Mouse (Mus musculus) adrenal gland, postnatal 25 days (tissue): ENCODE data around the gene Ttc6. TPM values are rescaled to one million over a fixed set of nuclear protein-coding genes. Genes with fewer than 3 reads are reported as not detected.

Experiments used
- DNase-seq: peaks from one replicate; pipeline ENCODE4 v3.0.0; 2021; ENCODE audit warnings: mixed read lengths
- total RNA-seq: library from RNA; stranded (reverse); gene quantifications from 2 replicates; pipeline ENCODE4 v1.2.3, GENCODE M21; 2021

Ttc6 gene
- total RNA-seq, 1 experiment from 2014 or later, result not detected

GRCm38 (mm10) chr12:57662986-57663674 is 99.2 kb downstream of the Ttc6 start:
- no peak for DNase-seq

GRCm38 (mm10) chr12:57672414-57672813 is 108.5 kb downstream of the Ttc6 start:
- DNase-seq, result no peak

GRCm38 (mm10) chr12:57684967-57685423 is 121.1 kb downstream of the Ttc6 start:
- DNase-seq, result no peak

- DNase-seq, result no peak
Measured at GRCm38 (mm10) chr12:57709966-57710365, 146.1 kb downstream of the Ttc6 start.

GRCm38 (mm10) chr12:57764720-57765119 is 200.8 kb downstream of the Ttc6 start:
- DNase-seq, result no peak

- no peak for DNase-seq
Measured at GRCm38 (mm10) chr12:57776290-57776997, 212.5 kb downstream of the Ttc6 start.

DNA sequence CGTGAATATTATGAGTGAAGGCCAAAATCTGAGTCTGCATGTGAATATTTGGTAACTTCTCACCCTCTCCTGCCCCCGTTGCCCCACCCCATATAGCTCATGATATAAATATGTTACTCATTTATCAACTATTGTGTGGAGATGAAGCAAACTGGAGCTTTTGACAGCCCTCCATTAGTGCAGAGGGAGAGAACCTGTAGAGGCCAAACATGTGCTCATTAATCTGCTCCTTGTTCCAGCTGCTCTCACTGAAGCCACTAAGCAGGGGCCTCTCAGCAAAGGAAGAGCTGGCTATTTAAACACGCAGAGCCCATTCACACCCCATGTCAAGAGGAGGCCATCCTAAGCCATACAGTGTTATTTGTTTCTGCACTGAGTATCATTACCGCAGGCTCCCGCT is 218.0 kb downstream of the Ttc6 start:
- DNase-seq, result no peak

DNA sequence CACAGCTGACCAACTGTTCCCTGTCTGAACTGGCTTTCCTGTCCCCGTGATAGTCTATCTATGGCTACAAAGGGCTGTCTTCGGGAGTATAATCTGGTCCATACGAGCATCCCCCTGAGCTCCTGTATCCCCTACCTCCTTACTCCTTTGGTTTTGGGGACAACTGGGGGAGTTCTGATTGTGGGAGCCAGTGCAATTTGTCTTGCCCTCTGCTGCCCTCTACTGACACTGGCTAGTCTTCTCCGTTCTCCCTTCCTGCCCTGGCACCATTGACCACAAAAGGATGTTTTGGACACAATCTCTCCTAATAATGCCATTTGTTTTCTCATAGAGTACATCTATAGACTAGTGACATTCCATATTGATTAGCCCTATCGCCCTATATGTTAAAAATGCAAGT is 223.6 kb downstream of the Ttc6 start:
- DNase-seq, result peak; percentile 4

Other genes starting within 250 kb of the Ttc6 start
- not detected in 2 replicates for gene Foxa1, start 17.2 kb upstream of the Ttc6 start, total RNA-seq